Mouse (Mus musculus): ENCODE measurements around the gene Phf13. TPM values are rescaled to one million over a fixed set of nuclear protein-coding genes. Genes with fewer than 3 reads are reported as not detected.

Gene Phf13
- total RNA-seq, 1 experiment = 22.2 TPM

GRCm38 (mm10) chr4:152009076-152010051 is 13.3 kb upstream of the Phf13 start:
- peak overlapping the region; percentile 80 for H3K9ac ChIP-seq (ENCODE audit: insufficient read depth, low read depth, low read length, poor library complexity, severe bottlenecking)
- peak overlapping the region; percentile 86 to 88 for H3K4me3 ChIP-seq (ENCODE audit: insufficient read depth in 1 of 2, low read depth in 1 of 2, low read length in 2 of 2, poor library complexity in 1 of 2, severe bottlenecking in 1 of 2)
- peaks cover 33% of the 10 kb centered on the region for H3K36me3 ChIP-seq (ENCODE audit: control insufficient read depth, insufficient read depth, low read length, poor library complexity, severe bottlenecking)
- TF ChIP-seq ZNF384 (IDR thresholded peaks at IDR 0.05; ENCODE audit: low read depth, low read length) = no peak
- TF ChIP-seq HCFC1 (IDR thresholded peaks at IDR 0.05; ENCODE audit: borderline replicate concordance, insufficient read depth, low read length) = 0 out of 2 replicates have a peak, but pooled peaks have one; percentile 15
- H3K27ac ChIP-seq (ENCODE audit: insufficient read depth, low read depth, low read length, poor library complexity, severe bottlenecking) = peak overlapping the region; percentile 3; the same call in 1 of the 2 replicates
- peaks cover 0 to 23% of the 10 kb centered on the region in 2 experiments; a peak in 3 of 4 replicates for H3K4me1 ChIP-seq (ENCODE audit: control insufficient read depth in 2 of 2, insufficient read depth in 2 of 2, low read length in 2 of 2, poor library complexity in 1 of 2)
- H3K9me3 ChIP-seq (ENCODE audit: control insufficient read depth, insufficient read depth, low read depth, low read length) = no peaks in the 10 kb centered on the region
- no peak for DNase-seq (ENCODE audit: low read depth, low spot score)
- in situ Hi-C loops (cut with MboI; ENCODE audit: low sequenced_read_pairs in 2 of 2, unreplicated experiment in 2 of 2) = no loop called here

GRCm38 (mm10) chr4:152008622-152009075 is 12.6 kb upstream of the Phf13 start, which contains the start of gene Klhl21:
Gene Klhl21 (plus strand): TSS chr4:152008803.
- H3K9ac ChIP-seq (ENCODE audit: insufficient read depth, low read depth, low read length, poor library complexity, severe bottlenecking) = peak within 1 kb of the TSS; percentile 80
- peak; percentile 81 for DNase-seq (ENCODE audit: low read depth, low spot score)
- in situ Hi-C loops (cut with MboI; ENCODE audit: low sequenced_read_pairs in 2 of 2, unreplicated experiment in 2 of 2) = no loop called here
- H3K27ac ChIP-seq (ENCODE audit: insufficient read depth, low read depth, low read length, poor library complexity, severe bottlenecking) = peak within 1 kb of the TSS; percentile 53; the same call in 1 of the 2 replicates
- peak within 1 kb of the TSS; percentile 86 to 88 for H3K4me3 ChIP-seq (ENCODE audit: insufficient read depth in 1 of 2, low read depth in 1 of 2, low read length in 2 of 2, poor library complexity in 1 of 2, severe bottlenecking in 1 of 2)
- peaks cover 26% of the 10 kb centered on the region; the same call in 1 of the 2 replicates for H3K36me3 ChIP-seq (ENCODE audit: control insufficient read depth, insufficient read depth, low read length, poor library complexity, severe bottlenecking)
- no peaks in the 10 kb centered on the region for H3K9me3 ChIP-seq (ENCODE audit: control insufficient read depth, insufficient read depth, low read depth, low read length)
- TF ChIP-seq MAFK (IDR thresholded peaks at IDR 0.05; ENCODE audit: insufficient read depth, low read depth, low read length) = no peak
- no peak for TF ChIP-seq ZC3H11A (IDR thresholded peaks at IDR 0.05; ENCODE audit: borderline replicate concordance, low read depth, low read length)
- no peak for TF ChIP-seq CHD2 (IDR thresholded peaks at IDR 0.05; ENCODE audit: low read depth, low read length)
- no peak for TF ChIP-seq ZNF384 (IDR thresholded peaks at IDR 0.05; ENCODE audit: low read depth, low read length)
- no peak for TF ChIP-seq HCFC1 (IDR thresholded peaks at IDR 0.05; ENCODE audit: borderline replicate concordance, insufficient read depth, low read length)
- peaks cover 0 to 23% of the 10 kb centered on the region in 2 experiments; a peak in 3 of 4 replicates for H3K4me1 ChIP-seq (ENCODE audit: control insufficient read depth in 2 of 2, insufficient read depth in 2 of 2, low read length in 2 of 2, poor library complexity in 1 of 2)

GRCm38 (mm10) chr4:152008148-152008500 is 12.1 kb upstream of the Phf13 start:
- Histone ChIP-seq H3K27ac (ENCODE audit: insufficient read depth, low read depth, low read length, poor library complexity, severe bottlenecking) (peak overlapping the region; percentile 53; the same call in 1 of the 2 replicates), H3K4me3 (ENCODE audit: insufficient read depth in 1 of 2, low read depth in 1 of 2, low read length in 2 of 2, poor library complexity in 1 of 2, severe bottlenecking in 1 of 2) (peak overlapping the region; percentile 86 to 88), H3K4me1 (ENCODE audit: control insufficient read depth in 2 of 2, insufficient read depth in 2 of 2, low read length in 2 of 2, poor library complexity in 1 of 2) (peaks cover 0 to 23% of the 10 kb centered on the region in 2 experiments; a peak in 3 of 4 replicates), H3K9me3 (ENCODE audit: control insufficient read depth, insufficient read depth, low read depth, low read length) (no peaks in the 10 kb centered on the region), H3K9ac (ENCODE audit: insufficient read depth, low read depth, low read length, poor library complexity, severe bottlenecking) (peak overlapping the region; percentile 52), H3K36me3 (ENCODE audit: control insufficient read depth, insufficient read depth, low read length, poor library complexity, severe bottlenecking) (peaks cover 22% of the 10 kb centered on the region; the same call in 1 of the 2 replicates)
- in situ Hi-C loops (cut with MboI; ENCODE audit: low sequenced_read_pairs in 2 of 2, unreplicated experiment in 2 of 2) = no loop called here
- no peak for DNase-seq (ENCODE audit: low read depth, low spot score)
- TF ChIP-seq CHD2 (IDR thresholded peaks at IDR 0.05; ENCODE audit: low read depth, low read length) (no peak), ZNF384 (IDR thresholded peaks at IDR 0.05; ENCODE audit: low read depth, low read length) (no peak), MAFK (IDR thresholded peaks at IDR 0.05; ENCODE audit: insufficient read depth, low read depth, low read length) (no peak), HCFC1 (IDR thresholded peaks at IDR 0.05; ENCODE audit: borderline replicate concordance, insufficient read depth, low read length) (no peak), ZC3H11A (IDR thresholded peaks at IDR 0.05; ENCODE audit: borderline replicate concordance, low read depth, low read length) (no peak)

- H3K27ac ChIP-seq (ENCODE audit: insufficient read depth, low read depth, low read length, poor library complexity, severe bottlenecking) = peak overlapping the region; percentile 53
- 0 out of 2 replicates have a peak overlapping the region, but pooled peaks have one; percentile 17 for H3K9ac ChIP-seq (ENCODE audit: insufficient read depth, low read depth, low read length, poor library complexity, severe bottlenecking)
- DNase-seq (ENCODE audit: low read depth, low spot score) = no peak
- no peaks in the 10 kb centered on the region for H3K9me3 ChIP-seq (ENCODE audit: control insufficient read depth, insufficient read depth, low read depth, low read length)
- H3K36me3 ChIP-seq (ENCODE audit: control insufficient read depth, insufficient read depth, low read length, poor library complexity, severe bottlenecking) = peaks cover 17% of the 10 kb centered on the region; the same call in 1 of the 2 replicates
- peak overlapping the region; percentile 86 to 88; a peak in 2 of 4 replicates for H3K4me3 ChIP-seq (ENCODE audit: insufficient read depth in 1 of 2, low read depth in 1 of 2, low read length in 2 of 2, poor library complexity in 1 of 2, severe bottlenecking in 1 of 2)
- peaks cover 0 to 21% of the 10 kb centered on the region in 2 experiments; a peak in 3 of 4 replicates for H3K4me1 ChIP-seq (ENCODE audit: control insufficient read depth in 2 of 2, insufficient read depth in 2 of 2, low read length in 2 of 2, poor library complexity in 1 of 2)
- TF ChIP-seq ZNF384 (IDR thresholded peaks at IDR 0.05; ENCODE audit: low read depth, low read length) = no peak
- no peak for TF ChIP-seq CHD2 (IDR thresholded peaks at IDR 0.05; ENCODE audit: low read depth, low read length)
- no peak for TF ChIP-seq HCFC1 (IDR thresholded peaks at IDR 0.05; ENCODE audit: borderline replicate concordance, insufficient read depth, low read length)
- no peak for TF ChIP-seq MAFK (IDR thresholded peaks at IDR 0.05; ENCODE audit: insufficient read depth, low read depth, low read length)
- no peak for TF ChIP-seq ZC3H11A (IDR thresholded peaks at IDR 0.05; ENCODE audit: borderline replicate concordance, low read depth, low read length)
- in situ Hi-C loops (cut with MboI; ENCODE audit: low sequenced_read_pairs in 2 of 2, unreplicated experiment in 2 of 2) = no loop called here
Measured at GRCm38 (mm10) chr4:152007481-152008147, 11.6 kb upstream of the Phf13 start.

Measured in ES-E14 (cell line).